Mouse (Mus musculus) activated CD4-positive, CD25-positive, alpha-beta regulatory T cell, adult 9 weeks (primary cell): ENCODE data around the gene Dad1. TPM values are rescaled to one million over a fixed set of nuclear protein-coding genes. Genes with fewer than 3 reads are reported as not detected.

Source experiments
- polyA plus RNA-seq: library from polyadenylated mRNA; unstranded; fragments of 100-300 nt; shearing (Covaris generic); gene quantifications from one replicate; pipeline ENCODE4 v1.2.1, GENCODE M21; 2017

Dad1 gene
- 509 TPM for polyA plus RNA-seq

DNA sequence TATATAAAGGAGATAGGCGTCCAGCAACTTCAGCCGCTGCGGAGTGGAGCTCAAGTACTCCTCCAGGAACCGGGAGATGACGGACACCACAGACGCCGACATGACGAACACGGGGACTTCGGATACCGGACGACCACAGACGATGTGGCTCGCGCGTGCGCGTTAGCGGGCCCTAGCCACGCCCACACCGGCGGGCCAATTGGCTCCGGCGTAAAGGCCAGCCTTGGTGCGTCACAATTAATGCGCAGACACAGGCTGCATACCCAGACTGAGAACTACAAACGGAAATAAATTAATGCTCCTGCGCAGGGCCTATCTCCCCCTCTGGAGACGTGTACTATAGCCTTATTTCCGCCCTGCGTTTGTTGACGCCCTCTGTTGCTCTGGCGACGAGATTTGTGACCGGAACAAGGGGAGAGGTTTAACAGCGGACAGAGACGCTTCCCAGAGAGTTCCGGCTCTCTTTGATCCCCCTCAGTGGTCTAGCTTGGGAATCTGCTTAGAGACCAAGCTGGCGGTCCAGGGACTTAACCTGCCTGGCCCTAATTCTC, at the start of gene Dad1, which contains the start of gene Abhd4:
TSS of gene Dad1 (minus strand) at position 364 of the 551 bp plus-strand sequence.
TSS of gene Abhd4 (plus strand) at position 448 of the 551 bp plus-strand sequence.

DNA sequence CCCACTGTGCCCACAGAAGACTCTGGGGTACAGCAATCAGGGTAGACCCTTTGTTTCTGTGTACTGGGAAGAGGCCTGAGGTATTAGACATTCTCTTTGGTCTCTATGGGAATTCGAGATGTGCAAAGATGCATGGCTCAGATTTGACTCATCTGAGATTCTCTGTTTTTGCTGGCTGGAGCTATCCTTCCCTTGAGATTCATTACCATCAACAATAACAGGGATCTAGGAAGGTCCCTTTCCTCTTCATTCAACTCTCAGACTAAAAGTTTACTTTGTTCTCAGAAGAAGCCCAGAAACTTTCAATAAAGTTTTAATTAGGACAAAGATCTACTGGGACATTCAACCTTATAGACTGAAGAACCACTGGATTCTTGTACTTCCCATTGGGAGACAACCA, 30.9 kb upstream of the Dad1 start, which contains the start of gene Olfr49:
TSS of gene Olfr49 (minus strand) at position 101 of the 400 bp plus-strand sequence.

Other genes with a start within 250 kb of the Dad1 start
- gene Abhd4, start 84 bp upstream of the Dad1 start, polyA plus RNA-seq = 33.1 TPM
- gene Olfr49, start 30.8 kb upstream of the Dad1 start, polyA plus RNA-seq = 0.09 TPM
- 73.2 TPM for gene Oxa1l, start 106.7 kb upstream of the Dad1 start, polyA plus RNA-seq
- 1.5 TPM for gene Slc7a7, start 163.7 kb upstream of the Dad1 start, polyA plus RNA-seq
- 264 TPM for gene Mrpl52, start 172.8 kb upstream of the Dad1 start, polyA plus RNA-seq
- gene Mmp14, start 177.5 kb upstream of the Dad1 start, polyA plus RNA-seq = 1.1 TPM
- gene Lrp10, start 210.0 kb upstream of the Dad1 start, polyA plus RNA-seq = 68.2 TPM
- gene Rem2, start 222.0 kb upstream of the Dad1 start, polyA plus RNA-seq = 0.57 TPM